Mouse (Mus musculus) brain, embryonic 14.5 days (tissue): ENCODE results near the gene Bhmt2.

ENCODE experiments used
- CTCF ChIP-seq: fragments of 200-500 bp; IDR thresholded peaks from 2 replicates; pipeline ENCODE4 v1.5.1; 2012; ENCODE audit warnings: inconsistent platforms, mild to moderate bottlenecking, moderate library complexity, borderline replicate concordance; ENCODE audit not compliant: insufficient read depth, insufficient read length; ENCODE audit errors: extremely low read depth
- POLR2A ChIP-seq: fragments of 200-500 bp; IDR thresholded peaks from 2 replicates; pipeline ENCODE4 v1.6.1; 2012; ENCODE audit warnings: mild to moderate bottlenecking, inconsistent platforms, borderline replicate concordance; ENCODE audit not compliant: poor library complexity, insufficient read depth, insufficient read length, severe bottlenecking; ENCODE audit errors: extremely low read depth

DNA sequence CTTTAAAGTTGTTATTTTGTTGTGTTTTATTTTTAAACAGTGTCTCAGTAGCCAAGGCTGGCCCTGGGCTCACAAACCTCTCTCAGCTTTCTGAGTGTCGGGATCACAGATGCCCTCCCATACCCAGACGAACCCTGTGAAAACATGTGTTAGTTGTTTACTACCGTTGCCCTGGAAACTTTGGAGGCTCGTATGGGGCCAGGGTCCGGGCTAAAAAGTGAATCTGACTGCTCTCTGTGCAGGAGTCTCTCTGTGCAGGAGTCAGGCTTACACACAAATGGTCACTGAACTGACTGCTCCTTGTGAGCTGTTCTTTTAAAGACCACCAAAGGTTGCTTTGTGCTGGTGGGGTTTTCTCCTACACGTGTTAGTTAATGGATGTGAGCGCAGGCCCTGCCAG lies 43.0 kb upstream of the Bhmt2 start:
- no peak for TF ChIP-seq CTCF
- TF ChIP-seq POLR2A: no peak
